Mouse (Mus musculus) liver, embryonic 14.5 days (tissue): Measurements from ENCODE around the gene Serpina5.
"Not testable (repeated sequence)": the region's sequence is repeated elsewhere in the genome, so short reads cannot be mapped to it uniquely, and the experiment has no call there.

Experiments used
- CTCF ChIP-seq: IDR thresholded peaks from 2 replicates; pipeline ENCODE4 v1.5.1; 2016; ENCODE audit warnings: antibody characterized with exemption, low read depth, control low read depth
- EP300 ChIP-seq: IDR thresholded peaks from 2 replicates; pipeline ENCODE4 v1.6.1; 2016; ENCODE audit warnings: antibody characterized with exemption, low read depth

GRCm38 (mm10) chr12:104112333-104112732, 11.4 kb downstream of the Serpina5 start, which contains the start of gene Serpina3a:
- TF ChIP-seq CTCF, EP300: not testable (repeated sequence)
